Mouse (Mus musculus) heart, postnatal 0 days (tissue): ENCODE measurements around the gene Olfr902.
"Not testable (repeated sequence)": the region's sequence is repeated elsewhere in the genome, so short reads cannot be mapped to it uniquely, and the experiment has no call there.

Source experiments
- CTCF ChIP-seq: IDR thresholded peaks from 2 replicates; pipeline ENCODE4 v1.5.1; 2016; ENCODE audit warnings: antibody characterized with exemption, control low read depth, low read depth
- EP300 ChIP-seq: IDR thresholded peaks from 2 replicates; pipeline ENCODE4 v1.6.1; 2016; ENCODE audit warnings: antibody characterized with exemption, low read depth

- TF ChIP-seq EP300, CTCF: not testable (repeated sequence)
These were observed 40.0 kb upstream of the Olfr902 start for GRCm38 (mm10) chr9:38407502-38407901.
